Mouse (Mus musculus): Measurements from ENCODE around the gene Gm29289.
"Not testable (repeated sequence)": the region's sequence is repeated elsewhere in the genome, so short reads cannot be mapped to it uniquely, and the experiment has no call there.

Gm29289 gene

DNA sequence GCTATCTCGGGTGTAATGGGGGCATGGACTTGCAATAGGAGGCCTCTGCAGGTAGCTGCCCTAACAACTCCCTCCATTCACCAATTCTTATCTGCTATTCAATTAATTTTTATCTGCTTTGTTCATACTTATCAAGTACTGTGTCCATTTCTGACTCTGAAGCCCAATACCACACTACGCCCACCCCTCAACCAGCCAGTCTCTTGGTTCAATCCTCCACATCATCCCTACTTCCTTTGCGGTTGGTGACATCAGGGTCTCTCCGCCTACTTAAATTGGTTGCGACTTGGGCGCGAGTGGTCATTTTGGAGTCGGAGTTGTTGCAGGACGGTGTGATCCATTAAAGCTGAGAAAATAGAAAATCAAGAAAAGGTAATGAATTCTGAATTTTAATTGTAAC is at the start of gene Gm29289:
Gm29289 (plus strand) TSS at position 301 of the 400 bp plus-strand sequence.
- DNase-seq, result not testable (repeated sequence)

DNA sequence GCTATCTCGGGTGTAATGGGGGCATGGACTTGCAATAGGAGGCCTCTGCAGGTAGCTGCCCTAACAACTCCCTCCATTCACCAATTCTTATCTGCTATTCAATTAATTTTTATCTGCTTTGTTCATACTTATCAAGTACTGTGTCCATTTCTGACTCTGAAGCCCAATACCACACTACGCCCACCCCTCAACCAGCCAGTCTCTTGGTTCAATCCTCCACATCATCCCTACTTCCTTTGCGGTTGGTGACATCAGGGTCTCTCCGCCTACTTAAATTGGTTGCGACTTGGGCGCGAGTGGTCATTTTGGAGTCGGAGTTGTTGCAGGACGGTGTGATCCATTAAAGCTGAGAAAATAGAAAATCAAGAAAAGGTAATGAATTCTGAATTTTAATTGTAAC is 31.7 kb upstream of the Gm29289 start, which contains the start of gene Gm10352:
Gm10352 (plus strand) TSS at position 301 of the 400 bp plus-strand sequence.
- DNase-seq, result not testable (repeated sequence)

Data from thymus, postnatal 36 days (tissue).